Mouse (Mus musculus) ovary, postnatal 14 days (tissue): ENCODE results near the gene Zfp811.
"Not testable (repeated sequence)": the region's sequence is repeated elsewhere in the genome, so short reads cannot be mapped to it uniquely, and the experiment has no call there.

Source experiments
- DNase-seq: peaks from one replicate; pipeline ENCODE4 v3.0.0; 2022; ENCODE audit warnings: low spot score

Zfp811 gene

GRCm38 (mm10) chr17:32809544-32810374 lies at the start of gene Zfp811:
Gene Zfp811 (minus strand): TSS chr17:32809931.
- peak; percentile 15 for DNase-seq

GRCm38 (mm10) chr17:32856713-32857112 lies 47.0 kb upstream of the Zfp811 start:
- not testable (repeated sequence) for DNase-seq

GRCm38 (mm10) chr17:32851581-32851980 lies 41.9 kb upstream of the Zfp811 start:
- DNase-seq, result no peak

- no peak for DNase-seq
Measured at GRCm38 (mm10) chr17:32841388-32841787, 31.7 kb upstream of the Zfp811 start.

- DNase-seq, result no peak
Measured at GRCm38 (mm10) chr17:32839083-32839802, 29.5 kb upstream of the Zfp811 start.

GRCm38 (mm10) chr17:32830418-32830782 lies 20.7 kb upstream of the Zfp811 start:
- DNase-seq, result no peak

- DNase-seq, result peak; percentile 66
Measured at GRCm38 (mm10) chr17:32829540-32830417, 20.0 kb upstream of the Zfp811 start, which contains the start of gene Zfp799. Gene Zfp799 (minus strand): TSS chr17:32830261.

- no peak for DNase-seq
Measured at GRCm38 (mm10) chr17:32816074-32816784, 6.5 kb upstream of the Zfp811 start.

GRCm38 (mm10) chr17:32814136-32814535 lies 4.4 kb upstream of the Zfp811 start:
- no peak for DNase-seq

- DNase-seq, result no peak
Measured at GRCm38 (mm10) chr17:32810648-32811047, 917 bp upstream of the Zfp811 start.

GRCm38 (mm10) chr17:32808921-32809320 lies 810 bp downstream of the Zfp811 start:
- no peak for DNase-seq

- no peak for DNase-seq
Measured at GRCm38 (mm10) chr17:32789244-32789643, 20.5 kb downstream of the Zfp811 start.

- no peak for DNase-seq
Measured at GRCm38 (mm10) chr17:32788576-32788975, 21.2 kb downstream of the Zfp811 start.

GRCm38 (mm10) chr17:32788094-32788559 lies 21.6 kb downstream of the Zfp811 start, which contains the start of gene Zfp871:
Gene Zfp871 (minus strand): TSS chr17:32788287.
- peak; percentile 70 for DNase-seq

- no peak for DNase-seq
Measured at GRCm38 (mm10) chr17:32787436-32788093, 22.2 kb downstream of the Zfp811 start.

GRCm38 (mm10) chr17:32786944-32787343 lies 22.8 kb downstream of the Zfp811 start:
- DNase-seq, result no peak

- no peak for DNase-seq
Measured at GRCm38 (mm10) chr17:32785656-32786055, 24.1 kb downstream of the Zfp811 start.

- DNase-seq, result no peak
Measured at GRCm38 (mm10) chr17:32777564-32777963, 32.2 kb downstream of the Zfp811 start.

GRCm38 (mm10) chr17:32771213-32771612 lies 38.5 kb downstream of the Zfp811 start:
- no peak for DNase-seq

GRCm38 (mm10) chr17:32766422-32766821 lies 43.3 kb downstream of the Zfp811 start:
- no peak for DNase-seq

- DNase-seq, result no peak
Measured at GRCm38 (mm10) chr17:32757331-32757730, 52.4 kb downstream of the Zfp811 start.
